ENCODE assay signal across 8 mouse cellular contexts in the genomic region with DNA sequence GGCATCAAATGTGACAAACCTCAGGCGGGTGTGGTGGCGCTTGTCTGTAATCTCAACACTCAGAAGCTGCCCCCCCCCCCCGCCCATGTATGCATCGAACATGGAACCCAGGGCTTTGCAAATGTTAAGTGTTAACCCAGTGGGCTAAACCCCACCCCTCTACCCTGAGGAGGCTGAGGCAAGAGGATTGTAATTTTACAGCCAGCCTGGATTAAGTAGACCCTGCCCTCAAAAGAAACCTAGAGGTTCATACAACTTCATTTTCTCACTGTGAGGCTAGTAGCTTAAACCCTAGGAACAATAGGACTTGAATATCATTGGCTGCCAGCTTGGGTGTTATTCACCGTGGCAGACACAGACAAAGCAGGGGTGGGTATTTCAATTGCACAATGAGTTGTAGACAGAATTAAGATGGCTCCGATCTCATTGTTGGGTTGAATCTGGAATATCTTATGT. TPM values are rescaled to one million over a fixed set of nuclear protein-coding genes. Genes with fewer than 3 reads are reported as not detected.
DNase-seq lines count a peak whose midpoint lies in the region; ATAC-seq and TF ChIP-seq lines count a peak whose summit lies in the region.

No protein-coding gene starts in this region.

- no peak overlapping the region for H3K9ac ChIP-seq in limb, embryonic 15.5 days
- H3K9ac ChIP-seq in stomach, embryonic 15.5 days: no peak overlapping the region

- no peak for TF ChIP-seq POLR2A in spleen, adult 2 months (IDR thresholded peaks at IDR 0.05; ENCODE audit: low read depth, low read length)
- TF ChIP-seq POLR2A in embryonic fibroblast, embryonic 13.5 days (IDR thresholded peaks at IDR 0.05; ENCODE audit: low read depth, low read length): peak; percentile 50; the same call in 1 of the 2 replicates

- no peak for TF ChIP-seq CTCF in spleen, adult 2 months (IDR thresholded peaks at IDR 0.05; ENCODE audit: extremely low read depth, insufficient read depth, insufficient read length, insufficient replicate concordance)
- TF ChIP-seq CTCF in embryonic fibroblast, embryonic 13.5 days (IDR thresholded peaks at IDR 0.05; ENCODE audit: borderline replicate concordance, insufficient read depth, low read length): no peak

- H3K4me3 ChIP-seq in spleen, adult 2 months (ENCODE audit: extremely low read depth, insufficient read depth, insufficient read length): peak overlapping the region; percentile 72
- H3K4me3 ChIP-seq in embryonic fibroblast, embryonic 13.5 days (ENCODE audit: insufficient read depth, low read length): peak overlapping the region; percentile 62
- peak overlapping the region; percentile 95 for H3K4me3 ChIP-seq in limb, embryonic 15.5 days
- H3K4me3 ChIP-seq in stomach, embryonic 15.5 days (replicated peaks): peak overlapping the region; percentile 96

- no peaks in the 10 kb centered on the region; the same call in 1 of the 2 replicates for H3K36me3 ChIP-seq in spleen, adult 2 months (ENCODE audit: control insufficient read depth, insufficient read depth, low read length)
- H3K36me3 ChIP-seq in limb, embryonic 15.5 days: peaks cover 31% of the 10 kb centered on the region
- peaks cover 23% of the 10 kb centered on the region for H3K36me3 ChIP-seq in stomach, embryonic 15.5 days

- H3K27ac ChIP-seq in spleen, adult 2 months (ENCODE audit: insufficient read depth, low read length): no peak overlapping the region
- H3K27ac ChIP-seq in embryonic fibroblast, embryonic 13.5 days (ENCODE audit: insufficient read depth, low read length): peak overlapping the region; percentile 66
- H3K27ac ChIP-seq in limb, embryonic 15.5 days: peak overlapping the region; percentile 94
- H3K27ac ChIP-seq in stomach, embryonic 15.5 days: peak overlapping the region; percentile 93; the same call in 1 of the 2 replicates

- no peaks in the 10 kb centered on the region for H3K27me3 ChIP-seq in spleen, adult 2 months (ENCODE audit: control insufficient read depth, insufficient read depth, low read length)
- 0 out of 2 replicates have a peak, but pooled peaks cover 4% of the 10 kb centered on the region for H3K27me3 ChIP-seq in limb, embryonic 15.5 days
- H3K27me3 ChIP-seq in stomach, embryonic 15.5 days (replicated peaks): no peaks in the 10 kb centered on the region

- no peaks in the 10 kb centered on the region for H3K9me3 ChIP-seq in limb, embryonic 15.5 days
- no peaks in the 10 kb centered on the region for H3K9me3 ChIP-seq in stomach, embryonic 15.5 days

- peak overlapping the region; percentile 94 for H3K4me2 ChIP-seq in limb, embryonic 15.5 days
- H3K4me2 ChIP-seq in stomach, embryonic 15.5 days: peak overlapping the region; percentile 98

- no peak for ATAC-seq in limb, embryonic 15.5 days (ENCODE audit: insufficient number of reproducible peaks, low FRiP score, low TSS enrichment, low read depth)
- no peak for ATAC-seq in stomach, embryonic 15.5 days (ENCODE audit: insufficient read depth, low FRiP score, low read depth)

- WGBS in spleen, adult 2 months: 15% methylated on average over 6 of the region's 6 CpGs
- 13% methylated on average over 6 of the region's 6 CpGs for WGBS in limb, embryonic 15.5 days
- 12% methylated on average over 6 of the region's 6 CpGs for WGBS in stomach, embryonic 15.5 days

- peaks cover 6% of the 10 kb centered on the region; the same call in 1 of the 2 replicates for H3K4me1 ChIP-seq in spleen, adult 2 months (ENCODE audit: control insufficient read depth, insufficient read depth, insufficient read length)
- no peaks in the 10 kb centered on the region; the same call in 1 of the 2 replicates for H3K4me1 ChIP-seq in embryonic fibroblast, embryonic 13.5 days (ENCODE audit: control insufficient read depth, insufficient read depth, low read length)
- peaks cover 21% of the 10 kb centered on the region for H3K4me1 ChIP-seq in limb, embryonic 15.5 days
- peaks cover 6% of the 10 kb centered on the region; the same call in 1 of the 2 replicates for H3K4me1 ChIP-seq in stomach, embryonic 15.5 days

- no peak for DNase-seq in spleen, adult 2 months (ENCODE audit: low read depth in 1 of 2, low spot score in 2 of 2)
- DNase-seq in spleen, postnatal 36 days (ENCODE audit: low spot score in 2 of 2): no peak
- no peak for DNase-seq in layer of hippocampus, postnatal 10 days (ENCODE audit: low spot score in 2 of 2)
- DNase-seq in spleen, postnatal 4 days (ENCODE audit: low spot score in 2 of 2): no peak
- no peak for DNase-seq in right cerebral cortex, postnatal 4 days

RNA-seq across cellular contexts. Expression of gene Stmn1, which starts 1.2 kb away (rescaled TPM):
- 13.8 and 17.1 TPM in 2 replicates for polyA plus RNA-seq in spleen, adult 2 months (2012; rRNA removed)
- polyA plus RNA-seq in embryonic fibroblast, embryonic 13.5 days (2011; ENCODE audit: insufficient read length, low read depth, missing spikeins): 142 and 293 TPM in 2 replicates
- 1,227 and 1,246 TPM in 2 replicates for polyA plus RNA-seq in limb, embryonic 15.5 days (2015; fragmentation: Nextera tagmentation; extraction: Ambion mirVana)
- polyA plus RNA-seq in stomach, embryonic 15.5 days (2015; fragmentation: Nextera tagmentation; extraction: Ambion mirVana): 1,192 and 1,334 TPM in 2 replicates
- total RNA-seq in layer of hippocampus, postnatal 10 days (2021): 1,000 to 10,000 TPM; 1,050 to 1,137 TPM

RNA-seq across cellular contexts. Expression of gene Paqr7, which starts 27.1 kb away (rescaled TPM):
- 29.4 and 36.2 TPM in 2 replicates for polyA plus RNA-seq in spleen, adult 2 months (2012; rRNA removed)
- polyA plus RNA-seq in embryonic fibroblast, embryonic 13.5 days (2011; ENCODE audit: insufficient read length, low read depth, missing spikeins): 6.8 and 9.3 TPM in 2 replicates
- polyA plus RNA-seq in limb, embryonic 15.5 days (2015; fragmentation: Nextera tagmentation; extraction: Ambion mirVana): 6.1 and 6.3 TPM in 2 replicates
- polyA plus RNA-seq in stomach, embryonic 15.5 days (2015; fragmentation: Nextera tagmentation; extraction: Ambion mirVana): 6.4 and 6.7 TPM in 2 replicates
- 10 to 100 TPM; 50.0 to 51.9 TPM for total RNA-seq in layer of hippocampus, postnatal 10 days (2021)

RNA-seq across cellular contexts. Expression of gene Aunip, which starts 41.4 kb away (rescaled TPM):
- 0.39 and 0.80 TPM in 2 replicates for polyA plus RNA-seq in spleen, adult 2 months (2012; rRNA removed)
- 8.5 and 9.7 TPM in 2 replicates for polyA plus RNA-seq in embryonic fibroblast, embryonic 13.5 days (2011; ENCODE audit: insufficient read length, low read depth, missing spikeins)
- polyA plus RNA-seq in limb, embryonic 15.5 days (2015; fragmentation: Nextera tagmentation; extraction: Ambion mirVana): 8.9 and 12.1 TPM in 2 replicates
- polyA plus RNA-seq in stomach, embryonic 15.5 days (2015; fragmentation: Nextera tagmentation; extraction: Ambion mirVana): 12.7 and 14.0 TPM in 2 replicates
- under 1 TPM; 0.48 to 0.78 TPM for total RNA-seq in layer of hippocampus, postnatal 10 days (2021)
